Mouse (Mus musculus) C2C12 (cell line): Measurements from ENCODE around the gene Impdh2.
A peak's percentile ranks its signal among the peaks of the same experiment; 100 is the strongest.

Source experiments
- CTCF ChIP-seq: IDR thresholded peaks from one replicate; pipeline ENCODE4 v1.5.1; 2011; ENCODE audit not compliant: control insufficient read depth, insufficient read depth, insufficient read length
- MAX ChIP-seq: IDR thresholded peaks from one replicate; pipeline ENCODE4 v1.6.1; 2011; ENCODE audit warnings: mild to moderate bottlenecking, control low read depth
- MYOG ChIP-seq: IDR thresholded peaks from one replicate; pipeline ENCODE4 v1.6.1; 2011; ENCODE audit not compliant: control insufficient read depth, insufficient read length; ENCODE audit errors: extremely low read depth

DNA sequence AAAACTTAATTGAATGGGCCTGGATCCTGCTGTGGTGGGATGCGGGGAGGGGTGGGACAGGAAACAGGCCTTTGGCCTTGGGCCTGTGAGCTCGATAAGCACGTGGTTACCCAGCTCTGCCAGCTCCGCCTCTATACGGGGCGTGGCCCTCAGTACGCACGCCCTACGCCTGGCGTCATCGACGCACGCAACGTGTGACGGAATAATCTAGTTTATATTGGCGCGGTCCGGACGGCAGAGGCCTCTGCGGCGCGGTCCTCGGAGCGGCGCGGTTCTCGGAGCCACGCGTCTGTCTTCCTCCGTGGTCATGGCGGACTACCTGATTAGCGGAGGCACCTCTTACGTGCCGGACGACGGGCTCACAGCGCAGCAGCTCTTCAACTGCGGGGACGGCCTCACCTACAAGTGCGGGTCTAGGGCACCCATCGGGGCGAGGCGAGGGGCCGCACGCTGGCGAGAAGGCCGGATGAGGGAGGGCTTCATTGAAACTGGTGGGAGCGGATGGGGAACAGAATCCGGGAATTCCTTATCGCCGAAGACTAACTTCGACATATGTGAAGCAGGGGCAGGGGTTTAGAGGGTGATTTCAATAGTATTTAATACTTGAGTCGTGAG is at the start of gene Impdh2:
- no peak for TF ChIP-seq CTCF
- peak; percentile 92 for TF ChIP-seq MAX
- no peak for TF ChIP-seq MYOG
